In the genomic region with DNA sequence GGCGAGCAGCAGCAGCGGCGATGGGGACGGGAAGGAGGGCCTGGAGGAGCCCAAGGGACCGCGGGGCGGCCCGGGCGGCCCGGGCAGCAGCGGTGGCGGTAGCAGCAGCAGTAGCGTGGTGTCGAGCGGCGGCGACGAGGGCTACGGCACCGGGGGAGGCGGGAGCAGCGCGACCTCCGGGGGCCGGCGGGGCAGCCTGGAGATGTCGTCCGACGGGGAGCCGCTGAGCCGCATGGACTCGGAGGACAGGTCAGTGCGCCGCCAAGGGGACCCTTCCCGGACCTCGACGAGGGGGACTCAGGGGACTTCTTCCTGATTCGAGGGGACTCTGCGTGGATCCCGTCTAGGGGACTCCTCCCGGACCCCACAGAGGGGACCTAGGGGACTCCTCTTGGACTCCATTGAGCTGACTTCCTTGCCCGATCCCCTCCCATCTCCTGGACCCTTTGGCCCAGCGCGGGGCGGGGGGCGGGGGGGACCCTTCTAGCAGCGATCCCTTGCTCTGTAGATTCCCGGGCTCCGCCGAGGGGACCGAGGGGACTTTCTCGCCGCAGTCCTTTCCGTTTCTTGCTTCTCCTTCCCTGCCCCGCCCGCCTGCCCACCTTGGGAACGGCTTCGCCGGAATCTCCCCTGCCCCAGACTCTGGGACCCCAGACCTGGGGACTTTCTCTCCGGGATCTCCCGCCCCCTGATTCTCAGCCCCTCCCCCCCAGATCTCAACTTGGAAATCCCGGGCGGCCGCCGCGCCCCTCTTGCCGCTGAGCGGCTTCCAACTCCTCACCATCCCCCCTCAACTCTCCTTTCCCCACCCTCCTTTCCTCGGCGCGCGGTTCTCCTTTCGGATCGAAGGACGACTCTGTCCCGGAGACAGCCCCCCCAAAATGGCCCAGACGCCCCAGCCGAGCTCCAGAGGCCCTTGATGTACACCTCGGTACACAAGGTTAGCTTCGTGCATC, we compare ENCODE assay signal across 8 mouse cellular contexts. TPM values are rescaled to one million over a fixed set of nuclear protein-coding genes. Genes with fewer than 3 reads are reported as not detected.
A peak's percentile ranks its signal among the peaks of the same experiment; 100 is the strongest.
DNase-seq lines count a peak whose midpoint lies in the region; ATAC-seq and TF ChIP-seq lines count a peak whose summit lies in the region.

No protein-coding gene starts in this region.

- no peaks in the 10 kb centered on the region for H3K9me3 ChIP-seq in embryonic facial prominence, embryonic 13.5 days
- no peaks in the 10 kb centered on the region for H3K9me3 ChIP-seq in heart, embryonic 12.5 days (replicated peaks)
- H3K9me3 ChIP-seq in megakaryocyte, embryonic 14.5 days = no peaks in the 10 kb centered on the region

- no peaks in the 10 kb centered on the region for H3K27me3 ChIP-seq in embryonic facial prominence, embryonic 13.5 days
- no peaks in the 10 kb centered on the region for H3K27me3 ChIP-seq in heart, embryonic 12.5 days (replicated peaks)
- H3K27me3 ChIP-seq in megakaryocyte, embryonic 14.5 days (replicated peaks) = no peaks in the 10 kb centered on the region
- H3K27me3 ChIP-seq in small intestine, adult 2 months (ENCODE audit: control insufficient read depth, insufficient read depth, low read length) = no peaks in the 10 kb centered on the region

- peak overlapping the region; percentile 88 for H3K4me3 ChIP-seq in embryonic facial prominence, embryonic 13.5 days
- H3K4me3 ChIP-seq in heart, embryonic 12.5 days = peak overlapping the region; percentile 94
- H3K4me3 ChIP-seq in megakaryocyte, embryonic 14.5 days (replicated peaks) = peak overlapping the region; percentile 98
- peak overlapping the region; percentile 90 for H3K4me3 ChIP-seq in small intestine, adult 2 months (ENCODE audit: low read depth, low read length)

- ATAC-seq in embryonic facial prominence, embryonic 13.5 days (ENCODE audit: insufficient number of reproducible peaks, insufficient read depth, low FRiP score, low TSS enrichment, low read depth) = peak; percentile 26
- peak; percentile 34 for ATAC-seq in heart, embryonic 12.5 days (ENCODE audit: insufficient number of reproducible peaks, low FRiP score)

- no peaks in the 10 kb centered on the region for H3K36me3 ChIP-seq in embryonic facial prominence, embryonic 13.5 days
- H3K36me3 ChIP-seq in heart, embryonic 12.5 days = no peaks in the 10 kb centered on the region
- H3K36me3 ChIP-seq in megakaryocyte, embryonic 14.5 days (replicated peaks; ENCODE audit: low read length) = peaks cover 3% of the 10 kb centered on the region
- H3K36me3 ChIP-seq in small intestine, adult 2 months (ENCODE audit: control insufficient read depth, insufficient read depth, low read length) = no peaks in the 10 kb centered on the region

- peak; percentile 24 to 26 for DNase-seq in CD8-positive naive resting alpha-beta T cell, adult 2 months (ENCODE audit: low read depth in 2 of 2, low spot score in 2 of 2)
- DNase-seq in adrenal gland, postnatal 10 days = peak; percentile 51
- DNase-seq in kidney, postnatal 4 days = peak; percentile 59 to 73
- peak; percentile 60 for DNase-seq in yolk sac, embryonic 10.5 days (ENCODE audit: low spot score)

- peak overlapping the region; percentile 95 for H3K27ac ChIP-seq in embryonic facial prominence, embryonic 13.5 days
- H3K27ac ChIP-seq in heart, embryonic 12.5 days (ENCODE audit: poor library complexity, severe bottlenecking) = peak overlapping the region; percentile 94
- H3K27ac ChIP-seq in small intestine, adult 2 months (ENCODE audit: insufficient read depth, low read depth, low read length) = peak overlapping the region; percentile 82

- H3K4me2 ChIP-seq in embryonic facial prominence, embryonic 13.5 days = peak overlapping the region; percentile 77
- H3K4me2 ChIP-seq in heart, embryonic 12.5 days = peak overlapping the region; percentile 74

- no peak for TF ChIP-seq CTCF in small intestine, adult 2 months (IDR thresholded peaks at IDR 0.05; ENCODE audit: extremely low read depth, insufficient read length, insufficient replicate concordance, low read depth, low read length)

- under 1% methylated on average over 80 of the region's 80 CpGs for WGBS in embryonic facial prominence, embryonic 13.5 days
- under 1% methylated on average over 62 of the region's 80 CpGs for WGBS in heart, embryonic 12.5 days
- 1% methylated on average over 76 of the region's 80 CpGs for WGBS in small intestine, adult 2 months

- peaks cover 37% of the 10 kb centered on the region for H3K4me1 ChIP-seq in embryonic facial prominence, embryonic 13.5 days
- peaks cover 23% of the 10 kb centered on the region for H3K4me1 ChIP-seq in heart, embryonic 12.5 days (replicated peaks)
- peaks cover 62% of the 10 kb centered on the region for H3K4me1 ChIP-seq in megakaryocyte, embryonic 14.5 days
- peaks cover 9% of the 10 kb centered on the region; the same call in 1 of the 2 replicates for H3K4me1 ChIP-seq in small intestine, adult 2 months (ENCODE audit: control insufficient read depth, insufficient read depth, insufficient read length, low read length)

- no peak for TF ChIP-seq POLR2A in small intestine, adult 2 months (IDR thresholded peaks at IDR 0.05; ENCODE audit: low read depth, low read length)

- peak overlapping the region; percentile 95 for H3K9ac ChIP-seq in embryonic facial prominence, embryonic 13.5 days
- H3K9ac ChIP-seq in heart, embryonic 12.5 days = peak overlapping the region; percentile 98

RNA-seq across cellular contexts. Expression of a gene that starts 1.9 kb away (rescaled TPM):
- 10 to 100 TPM; 45.9 to 52.0 TPM for total RNA-seq in adrenal gland, postnatal 10 days (2021)
- polyA plus RNA-seq in embryonic facial prominence, embryonic 13.5 days (2015; fragmentation: Nextera tagmentation; extraction: Ambion mirVana) = 15.3 and 17.6 TPM in 2 replicates
- polyA plus RNA-seq in heart, embryonic 12.5 days (2016; fragmentation: Nextera tagmentation; extraction: Ambion mirVana) = 10.8 and 12.8 TPM in 2 replicates
- 5.5 and 10.2 TPM in 2 replicates for polyA plus RNA-seq in megakaryocyte, embryonic 14.5 days (2012; ENCODE audit: insufficient read depth, low replicate concordance)
- polyA plus RNA-seq in small intestine, adult 2 months (2012; rRNA removed) = 15.0 and 28.4 TPM in 2 replicates

Comparison
In these comparisons a context has a peak if more than half of its experiments do, and no peak if none do; other contexts are left out.
1. Peak in every context shown above with its lines: DNase-seq, ATAC-seq, H3K4me3 ChIP-seq and H3K27ac ChIP-seq.